Mouse (Mus musculus) large intestine, adult 2 months (tissue): ENCODE measurements around the gene Rev3l. TPM values are rescaled to one million over a fixed set of nuclear protein-coding genes. Genes with fewer than 3 reads are reported as not detected.

ENCODE experiments used
- polyA plus RNA-seq: library from polyadenylated mRNA; depleted of rRNA; stranded (reverse); fragments of >200 nt; gene quantifications from 2 replicates; pipeline ENCODE4 v1.2.3, GENCODE M21; 2012; rRNA removed

Rev3l gene
- polyA plus RNA-seq, 1 experiment: 10.3 TPM

Other genes with a start within 250 kb of the Rev3l start
- 28.3 and 31.7 TPM in 2 replicates for gene Traf3ip2, start 119.2 kb upstream of the Rev3l start, polyA plus RNA-seq
- 0.99 and 1.5 TPM in 2 replicates for gene Mfsd4b4, start 167.1 kb downstream of the Rev3l start, polyA plus RNA-seq
- 10.7 and 29.8 TPM in 2 replicates for gene Mfsd4b2, start 194.8 kb downstream of the Rev3l start, polyA plus RNA-seq
- gene Mfsd4b3, start 228.0 kb downstream of the Rev3l start, polyA plus RNA-seq: 11.3 and 20.8 TPM in 2 replicates